Mouse (Mus musculus): ENCODE data around the gene Srarp. TPM values are rescaled to one million over a fixed set of nuclear protein-coding genes. Genes with fewer than 3 reads are reported as not detected.

Srarp gene
- polyA plus RNA-seq, 1 experiment from 2014 or later, result not detected

- Histone ChIP-seq H3K36me3 (no peaks in the 10 kb centered on the region), H3K4me1 (replicated peaks) (peaks cover 25% of the 10 kb centered on the region), H3K4me3 (no peak overlapping the region), H3K27ac (ENCODE audit: poor library complexity, severe bottlenecking) (peak overlapping the region; percentile 19; the same call in 1 of the 2 replicates), H3K4me2 (peak overlapping the region; percentile 30; the same call in 1 of the 2 replicates), H3K9me3 (replicated peaks) (no peaks in the 10 kb centered on the region), H3K27me3 (replicated peaks) (peaks cover 14% of the 10 kb centered on the region; the same call in 1 of the 2 replicates), H3K9ac (peak overlapping the region; percentile 48; the same call in 1 of the 2 replicates)
- peak; percentile 49; the same call in 1 of the 2 replicates for ATAC-seq (ENCODE audit: insufficient number of reproducible peaks, low FRiP score)
- whole genome bisulfite sequencing, result 25% methylated on average over 14 of the region's 14 CpGs
Observed at GRCm38 (mm10) chr4:141406516-141407299, 29.2 kb downstream of the Srarp start.

DNA sequence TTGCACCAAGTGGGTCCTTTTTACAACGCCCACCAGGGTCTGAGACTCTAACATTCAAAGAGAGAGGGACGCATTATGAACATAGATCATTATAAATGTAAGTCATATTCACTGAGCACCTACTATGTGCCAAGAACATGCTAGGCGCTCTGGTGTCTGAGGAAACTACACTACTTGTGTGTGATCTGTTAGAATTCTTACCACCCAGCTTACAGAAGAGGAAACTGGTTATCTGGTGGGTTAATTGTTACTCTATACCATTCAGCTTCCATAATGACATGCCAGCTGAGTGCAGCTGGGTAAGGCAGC, 30.6 kb downstream of the Srarp start:
- Histone ChIP-seq H3K9ac (no peak overlapping the region), H3K4me2 (no peak overlapping the region), H3K27me3 (replicated peaks) (0 out of 2 replicates have a peak, but pooled peaks cover 7% of the 10 kb centered on the region), H3K4me3 (no peak overlapping the region), H3K9me3 (replicated peaks) (no peaks in the 10 kb centered on the region), H3K4me1 (replicated peaks) (peaks cover 21% of the 10 kb centered on the region), H3K27ac (ENCODE audit: poor library complexity, severe bottlenecking) (no peak overlapping the region), H3K36me3 (no peaks in the 10 kb centered on the region)
- no peak for ATAC-seq (ENCODE audit: insufficient number of reproducible peaks, low FRiP score)
- WGBS, result 85% methylated on average over 3 of the region's 3 CpGs

GRCm38 (mm10) chr4:141404518-141405313, 31.2 kb downstream of the Srarp start:
- no peak overlapping the region for H3K27ac ChIP-seq (ENCODE audit: poor library complexity, severe bottlenecking)

GRCm38 (mm10) chr4:141400171-141400570, 35.7 kb downstream of the Srarp start:
- no peak for ATAC-seq (ENCODE audit: insufficient number of reproducible peaks, low FRiP score)
- Histone ChIP-seq H3K9me3 (replicated peaks) (no peaks in the 10 kb centered on the region), H3K4me2 (no peak overlapping the region), H3K4me3 (no peak overlapping the region), H3K36me3 (no peaks in the 10 kb centered on the region), H3K4me1 (replicated peaks) (peaks cover 2% of the 10 kb centered on the region), H3K27ac (ENCODE audit: poor library complexity, severe bottlenecking) (no peak overlapping the region), H3K27me3 (replicated peaks) (peaks cover 32% of the 10 kb centered on the region), H3K9ac (no peak overlapping the region)
- WGBS, result 78% methylated on average over 15 of the region's 15 CpGs

More at GRCm38 (mm10) chr4:141404518-141405313, 31.2 kb downstream of the Srarp start:
- H3K4me3 ChIP-seq, result no peak overlapping the region
- peak overlapping the region; percentile 57 for H3K9ac ChIP-seq
- H3K4me1 ChIP-seq (replicated peaks), result peaks cover 21% of the 10 kb centered on the region
- 0 out of 2 replicates have a peak, but pooled peaks cover 6% of the 10 kb centered on the region for H3K27me3 ChIP-seq (replicated peaks)
- WGBS, result 10% methylated on average over 15 of the region's 15 CpGs
- H3K4me2 ChIP-seq, result peak overlapping the region; percentile 53
- H3K36me3 ChIP-seq, result no peaks in the 10 kb centered on the region
- no peaks in the 10 kb centered on the region for H3K9me3 ChIP-seq (replicated peaks)
- ATAC-seq (ENCODE audit: insufficient number of reproducible peaks, low FRiP score), result peak; percentile 26; the same call in 1 of the 2 replicates

DNA sequence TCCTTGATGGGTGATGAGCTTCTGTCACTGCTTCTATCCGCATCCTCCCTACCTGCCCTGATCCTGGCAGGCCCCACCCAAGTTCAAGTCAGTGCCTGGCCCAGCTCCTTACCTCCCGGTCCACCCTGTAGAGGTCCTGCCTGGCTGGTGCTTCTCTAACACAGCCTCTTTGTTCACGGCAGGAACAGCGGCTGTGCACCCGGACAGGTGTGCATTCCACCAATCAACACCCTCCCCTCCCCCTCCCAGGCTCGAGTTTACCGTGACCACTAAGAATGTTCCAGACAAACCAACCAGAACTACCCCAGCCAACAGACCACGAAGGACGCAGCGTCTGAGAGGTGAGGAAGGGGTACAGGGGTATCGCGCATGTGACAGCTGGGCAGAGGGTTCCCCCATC, 37.4 kb downstream of the Srarp start, which contains the start of gene Clcnka:
Gene Clcnka, minus strand, starts transcription at position 180 of the 400 bp plus-strand sequence.
- WGBS, result 51% methylated on average over 12 of the region's 12 CpGs
- Histone ChIP-seq H3K27ac (ENCODE audit: poor library complexity, severe bottlenecking) (no peak within 1 kb of the TSS), H3K36me3 (no peaks in the 10 kb centered on the region), H3K4me2 (no peak within 1 kb of the TSS), H3K4me1 (replicated peaks) (peaks cover 8% of the 10 kb centered on the region), H3K27me3 (replicated peaks) (peaks cover 42% of the 10 kb centered on the region), H3K9ac (no peak within 1 kb of the TSS; the same call in 1 of the 2 replicates), H3K4me3 (no peak within 1 kb of the TSS), H3K9me3 (replicated peaks) (no peaks in the 10 kb centered on the region)
- no peak for ATAC-seq (ENCODE audit: insufficient number of reproducible peaks, low FRiP score)

- Histone ChIP-seq H3K9me3 (replicated peaks) (no peaks in the 10 kb centered on the region), H3K27ac (ENCODE audit: poor library complexity, severe bottlenecking) (no peak overlapping the region), H3K27me3 (replicated peaks) (peaks cover 42% of the 10 kb centered on the region), H3K36me3 (no peaks in the 10 kb centered on the region), H3K4me3 (no peak overlapping the region), H3K4me1 (replicated peaks) (peaks cover 8% of the 10 kb centered on the region), H3K9ac (no peak overlapping the region; the same call in 1 of the 2 replicates), H3K4me2 (no peak overlapping the region)
- WGBS, result 71% methylated on average over 12 of the region's 12 CpGs
- no peak for ATAC-seq (ENCODE audit: insufficient number of reproducible peaks, low FRiP score)
Observed at GRCm38 (mm10) chr4:141397861-141398260, 38.0 kb downstream of the Srarp start.

DNA sequence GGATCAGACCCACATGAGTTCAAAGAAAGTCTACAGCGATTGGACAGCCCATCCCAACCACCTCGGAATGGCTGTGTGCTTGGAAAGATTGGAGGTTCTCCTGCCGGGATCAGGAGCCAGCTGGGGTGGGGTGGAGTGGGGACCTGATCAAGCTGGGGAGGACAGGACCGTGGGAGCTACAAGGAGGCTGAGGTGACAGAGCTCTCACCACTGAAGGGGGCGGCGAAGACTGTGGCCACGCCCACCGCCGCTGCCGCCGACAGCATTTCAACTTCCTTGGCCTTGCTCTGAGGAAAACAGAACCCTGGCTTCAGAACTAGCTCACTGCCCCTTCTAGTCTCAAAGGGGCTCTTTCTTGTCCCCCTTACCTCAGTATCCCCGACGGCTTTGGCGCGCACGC, 41.2 kb downstream of the Srarp start:
- no peaks in the 10 kb centered on the region for H3K36me3 ChIP-seq
- H3K27me3 ChIP-seq (replicated peaks), result peaks cover 55% of the 10 kb centered on the region
- no peak for ATAC-seq (ENCODE audit: insufficient number of reproducible peaks, low FRiP score)
- no peak overlapping the region for H3K27ac ChIP-seq (ENCODE audit: poor library complexity, severe bottlenecking)
- H3K4me1 ChIP-seq (replicated peaks), result peaks cover 8% of the 10 kb centered on the region
- 9% methylated on average over 16 of the region's 16 CpGs for WGBS
- peak overlapping the region; percentile 18; the same call in 1 of the 2 replicates for H3K4me3 ChIP-seq
- peak overlapping the region; percentile 57 for H3K4me2 ChIP-seq
- H3K9me3 ChIP-seq (replicated peaks), result no peaks in the 10 kb centered on the region
- no peak overlapping the region for H3K9ac ChIP-seq

GRCm38 (mm10) chr4:141391293-141391692, 44.6 kb downstream of the Srarp start:
- Histone ChIP-seq H3K4me3 (no peak overlapping the region), H3K4me2 (no peak overlapping the region), H3K4me1 (replicated peaks) (peaks cover 11% of the 10 kb centered on the region), H3K27ac (ENCODE audit: poor library complexity, severe bottlenecking) (no peak overlapping the region), H3K36me3 (no peaks in the 10 kb centered on the region), H3K9ac (no peak overlapping the region), H3K27me3 (replicated peaks) (peaks cover 33% of the 10 kb centered on the region), H3K9me3 (replicated peaks) (no peaks in the 10 kb centered on the region)
- ATAC-seq (ENCODE audit: insufficient number of reproducible peaks, low FRiP score), result no peak
- 71% methylated on average over 12 of the region's 12 CpGs for WGBS

DNA sequence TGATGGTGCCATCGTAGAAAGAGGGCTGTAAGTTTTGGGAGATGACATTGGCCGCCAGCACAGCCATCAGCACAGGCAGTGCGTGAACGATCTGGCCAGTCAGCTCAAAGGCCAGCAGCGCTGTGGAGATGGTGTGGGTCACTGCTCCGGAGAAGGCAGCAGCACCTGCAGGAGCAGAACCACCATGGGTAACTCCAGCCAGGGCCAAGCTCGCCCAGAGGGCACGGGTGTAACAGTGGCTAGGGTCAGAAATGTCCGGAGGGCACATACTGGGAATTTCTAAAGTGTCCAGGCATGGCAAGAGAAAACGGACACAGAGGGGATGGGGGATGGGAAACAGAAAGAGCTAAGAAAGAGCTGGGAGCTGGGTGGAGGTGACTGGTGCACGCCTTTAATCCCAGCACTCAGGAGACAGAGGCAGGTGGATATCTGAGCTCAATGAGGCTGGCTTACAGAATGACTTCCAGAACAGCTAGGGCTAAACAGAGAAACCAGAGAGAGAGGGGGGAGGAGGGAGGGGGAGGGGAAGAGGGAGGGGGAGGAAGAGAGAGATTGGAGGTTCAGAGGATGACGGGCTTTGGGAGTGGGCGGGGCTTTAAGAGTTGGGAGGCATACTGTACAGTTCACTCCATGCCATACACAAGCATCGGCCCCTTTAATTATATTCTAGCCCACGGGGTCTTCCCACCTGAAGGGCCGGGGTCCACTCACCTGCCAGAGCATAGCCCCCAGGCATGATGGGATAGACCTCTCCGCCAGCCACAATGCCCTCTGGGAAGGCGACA, 46.3 kb downstream of the Srarp start:
- 0 out of 2 replicates have a peak, but pooled peaks cover 10% of the 10 kb centered on the region for H3K4me1 ChIP-seq (replicated peaks)
- peaks cover 25% of the 10 kb centered on the region for H3K27me3 ChIP-seq (replicated peaks)
- no peak for ATAC-seq (ENCODE audit: insufficient number of reproducible peaks, low FRiP score)
- H3K27ac ChIP-seq (ENCODE audit: poor library complexity, severe bottlenecking), result no peak overlapping the region
- no peaks in the 10 kb centered on the region for H3K36me3 ChIP-seq
- H3K9ac ChIP-seq, result no peak overlapping the region
- WGBS, result 60% methylated on average over 18 of the region's 18 CpGs
- H3K4me2 ChIP-seq, result no peak overlapping the region
- H3K9me3 ChIP-seq (replicated peaks), result no peaks in the 10 kb centered on the region
- H3K4me3 ChIP-seq, result no peak overlapping the region

GRCm38 (mm10) chr4:141387933-141388332, 48.0 kb downstream of the Srarp start:
- H3K36me3 ChIP-seq, result no peaks in the 10 kb centered on the region
- no peak overlapping the region for H3K4me2 ChIP-seq
- H3K27me3 ChIP-seq (replicated peaks), result peaks cover 37% of the 10 kb centered on the region
- H3K27ac ChIP-seq (ENCODE audit: poor library complexity, severe bottlenecking), result no peak overlapping the region
- no peak overlapping the region for H3K4me3 ChIP-seq
- H3K9me3 ChIP-seq (replicated peaks), result no peaks in the 10 kb centered on the region
- no peak overlapping the region for H3K9ac ChIP-seq
- peaks cover 18% of the 10 kb centered on the region; the same call in 1 of the 2 replicates for H3K4me1 ChIP-seq (replicated peaks)
- 56% methylated on average over 5 of the region's 5 CpGs for WGBS
- no peak for ATAC-seq (ENCODE audit: insufficient number of reproducible peaks, low FRiP score)
